Mouse (Mus musculus): ENCODE results near the gene Acot13.
A peak's percentile ranks its signal among the peaks of the same experiment; 100 is the strongest.
"Not testable (repeated sequence)": the region's sequence is repeated elsewhere in the genome, so short reads cannot be mapped to it uniquely, and the experiment has no call there.

The Acot13 gene

GRCm38 (mm10) chr13:24786014-24786490, 45.3 kb downstream of the Acot13 start:
- no peak for DNase-seq (ENCODE audit: low spot score in 2 of 2)

GRCm38 (mm10) chr13:24781916-24782315, 49.4 kb downstream of the Acot13 start:
- no peak for DNase-seq (ENCODE audit: low spot score in 2 of 2)

- no peak for DNase-seq (ENCODE audit: low spot score in 2 of 2)
Observed at GRCm38 (mm10) chr13:24778706-24779380, 52.5 kb downstream of the Acot13 start.

GRCm38 (mm10) chr13:24778026-24778425, 53.3 kb downstream of the Acot13 start:
- no peak for DNase-seq (ENCODE audit: low spot score in 2 of 2)

- DNase-seq (ENCODE audit: low spot score in 2 of 2): peak in 1 of 2 experiments; percentile 35
Observed at GRCm38 (mm10) chr13:24776146-24776844, 55.0 kb downstream of the Acot13 start.

GRCm38 (mm10) chr13:24771482-24771881, 59.9 kb downstream of the Acot13 start:
- DNase-seq (ENCODE audit: low spot score in 2 of 2): not testable (repeated sequence)

Data from cerebellum, postnatal 4 days (tissue).